Mouse (Mus musculus) ES-E14 (cell line): ENCODE measurements at regions not wholly inside any gene's neighbourhood (a gene's known extent, or its start where the extent isn't known, plus 50 kb on each side); places are given as distances from the start of the nearest gene placed in this dataset.

Experiments used
- CHD2 ChIP-seq: IDR thresholded peaks from 2 replicates; pipeline ENCODE4 v1.6.1; 2014; ENCODE audit warnings: mild to moderate bottlenecking, low read depth, low read length, inconsistent platforms
- HCFC1 ChIP-seq: IDR thresholded peaks from 2 replicates; pipeline ENCODE4 v1.6.1; 2012; ENCODE audit warnings: low read length, inconsistent platforms, borderline replicate concordance; ENCODE audit not compliant: insufficient read depth
- MAFK ChIP-seq: IDR thresholded peaks from 2 replicates; pipeline ENCODE4 v1.6.1; 2014; ENCODE audit warnings: mild to moderate bottlenecking, low read depth, low read length, inconsistent platforms; ENCODE audit not compliant: insufficient read depth
- ZC3H11A ChIP-seq: IDR thresholded peaks from 2 replicates; pipeline ENCODE4 v1.6.1; 2012; ENCODE audit warnings: low read depth, mild to moderate bottlenecking, inconsistent platforms, low read length, borderline replicate concordance

DNA sequence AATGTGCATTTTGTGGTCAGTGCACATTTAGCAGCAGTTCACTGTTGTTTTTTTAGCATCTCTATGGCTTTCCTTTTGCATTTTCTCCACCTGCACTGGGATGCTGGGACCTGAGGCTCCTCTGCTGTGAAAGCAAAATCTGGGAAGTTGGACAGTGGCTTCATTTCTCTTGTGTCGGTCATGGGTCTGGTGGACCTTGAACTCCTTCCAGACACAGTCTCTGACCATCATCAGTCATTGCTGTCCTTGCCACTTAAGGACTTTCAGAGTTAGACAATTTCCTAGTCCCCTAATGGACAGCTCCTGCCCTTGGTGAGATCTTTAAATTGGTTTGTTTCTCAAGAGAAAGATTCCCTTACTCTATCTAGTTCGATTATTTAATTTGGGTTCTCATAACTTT is 217.5 kb upstream of the Gnaz start:
- TF ChIP-seq HCFC1 = no peak
- no peak for TF ChIP-seq MAFK
- TF ChIP-seq ZC3H11A = no peak
- TF ChIP-seq CHD2 = no peak
